Mouse (Mus musculus) brain, embryonic 14.5 days (tissue): Measurements from ENCODE around the gene Megf9.

Source experiments
- CTCF ChIP-seq: fragments of 200-500 bp; IDR thresholded peaks from 2 replicates; pipeline ENCODE4 v1.5.1; 2012; ENCODE audit warnings: inconsistent platforms, mild to moderate bottlenecking, moderate library complexity, borderline replicate concordance; ENCODE audit not compliant: insufficient read depth, insufficient read length; ENCODE audit errors: extremely low read depth
- POLR2A ChIP-seq: fragments of 200-500 bp; IDR thresholded peaks from 2 replicates; pipeline ENCODE4 v1.6.1; 2012; ENCODE audit warnings: mild to moderate bottlenecking, inconsistent platforms, borderline replicate concordance; ENCODE audit not compliant: poor library complexity, insufficient read depth, insufficient read length, severe bottlenecking; ENCODE audit errors: extremely low read depth

DNA sequence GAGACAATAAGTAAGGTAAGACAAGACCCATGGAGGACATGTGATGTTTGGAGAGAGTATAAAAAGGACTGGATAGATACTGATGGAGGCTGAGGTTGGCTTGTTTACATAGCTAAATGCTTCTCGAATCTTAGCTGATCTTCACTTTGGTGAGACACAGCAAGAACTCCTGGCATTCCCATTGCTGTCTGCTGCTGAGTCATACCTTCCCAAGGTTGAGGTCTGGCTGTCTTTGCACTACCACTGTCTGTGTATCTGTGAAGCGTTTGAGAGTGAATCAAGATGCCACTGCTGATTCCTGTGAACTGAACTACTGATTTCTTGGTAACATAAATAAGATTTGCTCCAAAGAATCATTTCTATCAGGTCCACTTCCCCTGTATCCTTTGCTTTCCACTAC, 19.1 kb upstream of the Megf9 start:
- TF ChIP-seq CTCF (no peak), POLR2A (no peak)
